Mouse (Mus musculus): ENCODE data around the gene Eif3c. TPM values are rescaled to one million over a fixed set of nuclear protein-coding genes. Genes with fewer than 3 reads are reported as not detected.

Eif3c gene
- polyA plus RNA-seq, 1 experiment = 111 TPM

Other genes with a start within 250 kb of the Eif3c start
- 10.7 TPM in 2 replicates for gene Lat, start 196.8 kb downstream of the Eif3c start, polyA plus RNA-seq (2012; rRNA removed)
- 144 and 156 TPM in 2 replicates for gene Spns1, start 189.0 kb downstream of the Eif3c start, polyA plus RNA-seq (2012; rRNA removed)
- 4.7 and 6.4 TPM in 2 replicates for gene Nfatc2ip, start 169.7 kb downstream of the Eif3c start, polyA plus RNA-seq (2012; rRNA removed)
- 0.95 and 1.2 TPM in 2 replicates for gene Cd19, start 151.5 kb downstream of the Eif3c start, polyA plus RNA-seq (2012; rRNA removed)
- 26.0 and 28.2 TPM in 2 replicates for gene Rabep2, start 137.7 kb downstream of the Eif3c start, polyA plus RNA-seq (2012; rRNA removed)
- gene Atp2a1, start 103.3 kb downstream of the Eif3c start, polyA plus RNA-seq (2012; rRNA removed) = 1.7 and 8.0 TPM in 2 replicates
- gene Sh2b1, start 91.0 kb downstream of the Eif3c start, polyA plus RNA-seq (2012; rRNA removed) = 40.5 and 48.0 TPM in 2 replicates
- 92.1 and 92.3 TPM in 2 replicates for gene Tufm, start 79.0 kb downstream of the Eif3c start, polyA plus RNA-seq (2012; rRNA removed)
- gene Atxn2l, start 63.0 kb downstream of the Eif3c start, polyA plus RNA-seq (2012; rRNA removed) = 82.8 and 104 TPM in 2 replicates
- gene Apobr, start 18.5 kb upstream of the Eif3c start, polyA plus RNA-seq (2012; rRNA removed) = 22.4 and 30.5 TPM in 2 replicates
- gene Cln3, start 19.4 kb upstream of the Eif3c start, polyA plus RNA-seq (2012; rRNA removed) = 76.8 and 98.2 TPM in 2 replicates
- gene Il27, start 28.5 kb upstream of the Eif3c start, polyA plus RNA-seq (2012; rRNA removed) = 0.13 TPM in 1 of 2 replicates, not detected in the other
- 49.9 and 55.5 TPM in 2 replicates for gene Nupr1, start 64.5 kb upstream of the Eif3c start, polyA plus RNA-seq (2012; rRNA removed)
- 25.4 and 48.2 TPM in 2 replicates for gene Sgf29, start 82.9 kb upstream of the Eif3c start, polyA plus RNA-seq (2012; rRNA removed)
- 107 and 126 TPM in 2 replicates for gene Sult1a1, start 110.0 kb upstream of the Eif3c start, polyA plus RNA-seq (2012; rRNA removed)
- 70.6 and 75.0 TPM in 2 replicates for gene Bola2, start 129.0 kb upstream of the Eif3c start, polyA plus RNA-seq (2012; rRNA removed)
- 24.2 and 26.3 TPM in 2 replicates for gene Slx1b, start 129.4 kb upstream of the Eif3c start, polyA plus RNA-seq (2012; rRNA removed)
- gene Coro1a, start 141.4 kb upstream of the Eif3c start, polyA plus RNA-seq (2012; rRNA removed) = 38.2 and 61.2 TPM in 2 replicates
- gene Mapk3, start 193.2 kb upstream of the Eif3c start, polyA plus RNA-seq (2012; rRNA removed) = 146 and 169 TPM in 2 replicates
- 7.6 and 51.9 TPM in 2 replicates for gene Gdpd3, start 199.9 kb upstream of the Eif3c start, polyA plus RNA-seq (2012; rRNA removed)
- 212 and 269 TPM in 2 replicates for gene Ypel3, start 210.5 kb upstream of the Eif3c start, polyA plus RNA-seq (2012; rRNA removed)
- gene Tbx6, start 215.1 kb upstream of the Eif3c start, polyA plus RNA-seq (2012; rRNA removed) = 1.9 and 2.1 TPM in 2 replicates
- 129 and 161 TPM in 2 replicates for gene Ppp4c, start 226.1 kb upstream of the Eif3c start, polyA plus RNA-seq (2012; rRNA removed)
- 11.8 and 27.3 TPM in 2 replicates for gene Fam57b, start 231.3 kb upstream of the Eif3c start, polyA plus RNA-seq (2012; rRNA removed)